Mouse (Mus musculus): ENCODE data around the gene Pnkd.

DNA sequence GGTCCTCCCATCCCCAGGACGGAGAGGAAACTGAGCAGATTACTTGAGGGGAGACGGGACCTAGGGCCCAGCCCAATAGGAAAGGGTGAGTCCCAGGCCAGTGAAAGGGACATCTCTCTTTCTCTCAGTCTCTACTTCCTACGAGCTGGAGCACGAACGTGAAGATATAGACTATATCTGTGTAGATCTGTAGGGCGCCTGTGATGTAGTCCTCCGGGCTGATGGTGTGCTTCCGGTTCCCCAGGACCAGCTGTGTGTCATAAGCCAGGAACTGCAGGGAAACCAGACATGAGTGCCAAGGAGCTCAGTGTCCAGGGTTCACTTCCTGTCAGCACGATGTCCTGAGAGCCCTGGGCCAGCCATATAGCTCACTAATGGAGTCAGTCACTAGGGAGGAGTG lies 4.5 kb downstream of the Pnkd start:
- no peak for TF ChIP-seq POLR2A (IDR thresholded peaks at IDR 0.05; ENCODE audit: borderline replicate concordance, control insufficient read depth, low read depth, low read length)
- TF ChIP-seq CTCF (IDR thresholded peaks at IDR 0.05; ENCODE audit: control insufficient read depth, insufficient read depth, low read length), result no peak
